Mouse (Mus musculus): ENCODE data around the gene Pcsk6. TPM values are rescaled to one million over a fixed set of nuclear protein-coding genes. Genes with fewer than 3 reads are reported as not detected.

Gene Pcsk6
- polyA plus RNA-seq, 1 experiment from 2014 or later: 16.0 TPM

DNA sequence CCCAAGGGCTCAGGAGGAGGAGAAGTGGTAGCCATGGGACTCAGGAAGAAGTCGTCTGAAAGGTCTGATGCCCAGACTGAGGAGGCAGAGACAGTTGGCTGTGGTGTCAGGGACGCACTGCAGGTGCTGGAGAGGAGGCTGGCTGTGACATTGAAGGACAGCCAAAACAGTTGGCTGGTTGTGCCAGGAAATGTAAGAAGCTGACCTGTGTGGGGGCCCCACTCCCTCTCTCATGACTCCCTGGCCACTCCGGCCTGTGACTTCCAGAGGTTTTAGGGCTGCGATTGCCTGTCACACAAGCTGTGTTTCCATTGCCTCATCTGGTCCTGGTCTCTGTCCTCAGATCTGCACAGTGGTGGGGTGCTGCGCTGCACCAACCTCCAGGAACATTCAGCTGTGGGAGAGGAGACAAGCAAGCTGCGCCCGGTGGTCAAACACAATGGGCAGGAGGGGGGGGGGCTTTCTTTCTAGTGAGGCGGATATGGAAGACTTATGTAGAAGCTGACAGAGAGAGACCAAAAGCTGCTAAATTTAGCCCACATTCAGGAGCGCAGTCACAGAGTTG, 30.8 kb downstream of the Pcsk6 start:
- no peak overlapping the region for H3K27ac ChIP-seq (replicated peaks; ENCODE audit: low read depth, low read length)
- no peaks in the 10 kb centered on the region for H3K9me3 ChIP-seq (ENCODE audit: control insufficient read depth, low read length)
- no peak overlapping the region for H3K4me3 ChIP-seq (ENCODE audit: low read depth, low read length)
- 71% methylated on average over 9 of the region's 9 CpGs for WGBS
- DNase-seq (ENCODE audit: low spot score): no peak
- ATAC-seq (ENCODE audit: low read depth): no peak
- no peaks in the 10 kb centered on the region for H3K4me1 ChIP-seq (ENCODE audit: control insufficient read depth, insufficient read depth, low read length)
- no peaks in the 10 kb centered on the region for H3K36me3 ChIP-seq (ENCODE audit: control insufficient read depth, insufficient read depth, low read length)
- H3K27me3 ChIP-seq (replicated peaks; ENCODE audit: control insufficient read depth, insufficient read depth, low read length): no peaks in the 10 kb centered on the region
- no peak overlapping the region for H3K4me2 ChIP-seq (ENCODE audit: low read depth, low read length)
- no peak overlapping the region for H3K9ac ChIP-seq (ENCODE audit: low read depth, low read length)

DNA sequence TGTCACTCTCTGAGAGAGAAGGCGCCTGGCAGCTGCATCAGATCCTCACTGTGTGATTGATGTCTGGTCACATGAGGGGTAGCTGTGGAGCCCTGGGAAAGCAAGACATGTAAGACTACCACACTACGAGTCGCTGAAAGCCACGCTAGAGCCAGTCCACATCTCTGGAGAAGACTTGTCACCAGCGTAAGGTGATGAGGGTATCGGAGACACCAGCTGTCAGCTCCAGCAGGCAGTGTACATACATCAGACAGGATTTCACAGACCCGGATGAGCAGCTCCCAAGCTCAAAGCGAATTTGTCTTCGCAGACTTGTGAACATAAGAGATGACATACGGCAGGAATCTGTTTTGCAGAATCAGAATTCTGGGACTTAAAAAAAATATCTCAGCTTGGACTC, 32.0 kb downstream of the Pcsk6 start:
- Histone ChIP-seq H3K36me3 (ENCODE audit: control insufficient read depth, insufficient read depth, low read length) (no peaks in the 10 kb centered on the region), H3K9ac (ENCODE audit: low read depth, low read length) (no peak overlapping the region), H3K27ac (replicated peaks; ENCODE audit: low read depth, low read length) (no peak overlapping the region), H3K4me3 (ENCODE audit: low read depth, low read length) (no peak overlapping the region), H3K9me3 (ENCODE audit: control insufficient read depth, low read length) (no peaks in the 10 kb centered on the region), H3K4me1 (ENCODE audit: control insufficient read depth, insufficient read depth, low read length) (no peaks in the 10 kb centered on the region), H3K4me2 (ENCODE audit: low read depth, low read length) (no peak overlapping the region), H3K27me3 (replicated peaks; ENCODE audit: control insufficient read depth, insufficient read depth, low read length) (no peaks in the 10 kb centered on the region)
- DNase-seq (ENCODE audit: low spot score) (no peak), ATAC-seq (ENCODE audit: low read depth) (no peak)
- 75% methylated on average over 10 of the region's 10 CpGs for WGBS

GRCm38 (mm10) chr7:65895262-65895661, 33.7 kb downstream of the Pcsk6 start:
- no peak for ATAC-seq (ENCODE audit: low read depth)
- Histone ChIP-seq H3K4me3 (ENCODE audit: low read depth, low read length) (no peak overlapping the region), H3K36me3 (ENCODE audit: control insufficient read depth, insufficient read depth, low read length) (no peaks in the 10 kb centered on the region), H3K4me2 (ENCODE audit: low read depth, low read length) (no peak overlapping the region), H3K27ac (replicated peaks; ENCODE audit: low read depth, low read length) (no peak overlapping the region), H3K9me3 (ENCODE audit: control insufficient read depth, low read length) (no peaks in the 10 kb centered on the region), H3K27me3 (replicated peaks; ENCODE audit: control insufficient read depth, insufficient read depth, low read length) (no peaks in the 10 kb centered on the region), H3K4me1 (ENCODE audit: control insufficient read depth, insufficient read depth, low read length) (no peaks in the 10 kb centered on the region), H3K9ac (ENCODE audit: low read depth, low read length) (no peak overlapping the region)
- WGBS: 71% methylated on average over 5 of the region's 5 CpGs
- DNase-seq (ENCODE audit: low spot score): no peak

- H3K4me2 ChIP-seq (ENCODE audit: low read depth, low read length): no peak overlapping the region
- no peak for DNase-seq (ENCODE audit: low spot score)
- no peak overlapping the region for H3K27ac ChIP-seq (replicated peaks; ENCODE audit: low read depth, low read length)
- H3K4me3 ChIP-seq (ENCODE audit: low read depth, low read length): no peak overlapping the region
- 83% methylated on average over 11 of the region's 11 CpGs for WGBS
- H3K36me3 ChIP-seq (ENCODE audit: control insufficient read depth, insufficient read depth, low read length): no peaks in the 10 kb centered on the region
- no peaks in the 10 kb centered on the region for H3K27me3 ChIP-seq (replicated peaks; ENCODE audit: control insufficient read depth, insufficient read depth, low read length)
- no peaks in the 10 kb centered on the region for H3K9me3 ChIP-seq (ENCODE audit: control insufficient read depth, low read length)
- H3K4me1 ChIP-seq (ENCODE audit: control insufficient read depth, insufficient read depth, low read length): peaks cover 10% of the 10 kb centered on the region
- no peak for ATAC-seq (ENCODE audit: low read depth)
- H3K9ac ChIP-seq (ENCODE audit: low read depth, low read length): no peak overlapping the region
Observed at GRCm38 (mm10) chr7:65901231-65901630, 39.7 kb downstream of the Pcsk6 start.

- H3K4me3 ChIP-seq (ENCODE audit: low read depth, low read length): no peak overlapping the region
- peak; percentile 78 for DNase-seq (ENCODE audit: low spot score)
- 37% methylated on average over 13 of the region's 13 CpGs for WGBS
- no peak overlapping the region for H3K27ac ChIP-seq (replicated peaks; ENCODE audit: low read depth, low read length)
- no peaks in the 10 kb centered on the region for H3K9me3 ChIP-seq (ENCODE audit: control insufficient read depth, low read length)
- H3K9ac ChIP-seq (ENCODE audit: low read depth, low read length): peak overlapping the region; percentile 40; the same call in 1 of the 2 replicates
- peak; percentile 63; the same call in 1 of the 2 replicates for ATAC-seq (ENCODE audit: low read depth)
- H3K4me1 ChIP-seq (ENCODE audit: control insufficient read depth, insufficient read depth, low read length): peaks cover 10% of the 10 kb centered on the region
- H3K4me2 ChIP-seq (ENCODE audit: low read depth, low read length): peak overlapping the region; percentile 26; the same call in 1 of the 2 replicates
- H3K27me3 ChIP-seq (replicated peaks; ENCODE audit: control insufficient read depth, insufficient read depth, low read length): no peaks in the 10 kb centered on the region
- H3K36me3 ChIP-seq (ENCODE audit: control insufficient read depth, insufficient read depth, low read length): no peaks in the 10 kb centered on the region
Observed at GRCm38 (mm10) chr7:65902471-65903180, 41.1 kb downstream of the Pcsk6 start.

GRCm38 (mm10) chr7:65903456-65903855, 41.9 kb downstream of the Pcsk6 start:
- DNase-seq (ENCODE audit: low spot score): no peak
- H3K4me1 ChIP-seq (ENCODE audit: control insufficient read depth, insufficient read depth, low read length): peaks cover 10% of the 10 kb centered on the region
- H3K27me3 ChIP-seq (replicated peaks; ENCODE audit: control insufficient read depth, insufficient read depth, low read length): no peaks in the 10 kb centered on the region
- no peak overlapping the region for H3K4me2 ChIP-seq (ENCODE audit: low read depth, low read length)
- H3K27ac ChIP-seq (replicated peaks; ENCODE audit: low read depth, low read length): no peak overlapping the region
- H3K36me3 ChIP-seq (ENCODE audit: control insufficient read depth, insufficient read depth, low read length): no peaks in the 10 kb centered on the region
- no peak overlapping the region for H3K9ac ChIP-seq (ENCODE audit: low read depth, low read length)
- no peak overlapping the region for H3K4me3 ChIP-seq (ENCODE audit: low read depth, low read length)
- H3K9me3 ChIP-seq (ENCODE audit: control insufficient read depth, low read length): no peaks in the 10 kb centered on the region
- ATAC-seq (ENCODE audit: low read depth): no peak
- 79% methylated on average over 6 of the region's 6 CpGs for WGBS

DNA sequence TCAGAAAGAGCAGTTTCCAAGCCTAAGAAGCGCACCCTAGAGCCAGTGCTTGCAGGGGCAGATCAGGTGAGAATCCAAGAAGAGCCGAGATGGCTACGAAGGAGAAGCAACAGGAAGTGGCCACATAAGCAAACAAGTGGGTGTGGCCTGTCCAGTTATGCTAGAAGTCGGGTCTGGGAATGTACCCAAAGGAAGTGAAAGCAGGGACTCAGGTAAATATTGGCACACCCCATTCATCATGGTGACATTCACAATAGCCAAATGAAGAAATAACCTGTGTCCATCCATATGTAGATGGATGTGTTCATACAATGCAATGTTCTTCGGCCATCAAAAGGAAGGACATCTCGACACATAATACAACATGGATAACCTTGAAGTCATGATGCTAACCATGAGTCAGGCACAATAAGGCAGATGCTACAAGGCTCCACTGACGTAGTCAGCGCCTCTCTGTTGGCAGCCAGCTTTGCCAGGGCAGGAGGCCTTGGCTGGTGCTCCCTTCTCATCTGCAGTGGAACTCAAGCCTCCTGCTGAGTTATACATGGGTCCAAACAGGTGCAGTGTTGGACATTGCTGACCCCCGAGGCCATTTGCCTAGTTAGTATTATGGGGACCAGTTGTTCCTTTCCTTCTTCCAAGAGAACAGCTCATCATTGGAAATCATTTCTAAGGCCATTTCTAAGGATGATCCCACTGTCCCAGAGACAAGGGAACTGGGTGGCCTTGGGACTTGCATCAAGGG, 45.2 kb downstream of the Pcsk6 start:
- no peak overlapping the region for H3K27ac ChIP-seq (replicated peaks; ENCODE audit: low read depth, low read length)
- WGBS: 85% methylated on average over 9 of the region's 9 CpGs
- no peak overlapping the region for H3K4me2 ChIP-seq (ENCODE audit: low read depth, low read length)
- ATAC-seq (ENCODE audit: low read depth) (no peak), DNase-seq (ENCODE audit: low spot score) (no peak)
- H3K27me3 ChIP-seq (replicated peaks; ENCODE audit: control insufficient read depth, insufficient read depth, low read length): no peaks in the 10 kb centered on the region
- no peak overlapping the region for H3K9ac ChIP-seq (ENCODE audit: low read depth, low read length)
- H3K36me3 ChIP-seq (ENCODE audit: control insufficient read depth, insufficient read depth, low read length): no peaks in the 10 kb centered on the region
- no peak overlapping the region for H3K4me3 ChIP-seq (ENCODE audit: low read depth, low read length)
- no peaks in the 10 kb centered on the region for H3K9me3 ChIP-seq (ENCODE audit: control insufficient read depth, low read length)
- H3K4me1 ChIP-seq (ENCODE audit: control insufficient read depth, insufficient read depth, low read length): peaks cover 10% of the 10 kb centered on the region; the same call in 1 of the 2 replicates

DNA sequence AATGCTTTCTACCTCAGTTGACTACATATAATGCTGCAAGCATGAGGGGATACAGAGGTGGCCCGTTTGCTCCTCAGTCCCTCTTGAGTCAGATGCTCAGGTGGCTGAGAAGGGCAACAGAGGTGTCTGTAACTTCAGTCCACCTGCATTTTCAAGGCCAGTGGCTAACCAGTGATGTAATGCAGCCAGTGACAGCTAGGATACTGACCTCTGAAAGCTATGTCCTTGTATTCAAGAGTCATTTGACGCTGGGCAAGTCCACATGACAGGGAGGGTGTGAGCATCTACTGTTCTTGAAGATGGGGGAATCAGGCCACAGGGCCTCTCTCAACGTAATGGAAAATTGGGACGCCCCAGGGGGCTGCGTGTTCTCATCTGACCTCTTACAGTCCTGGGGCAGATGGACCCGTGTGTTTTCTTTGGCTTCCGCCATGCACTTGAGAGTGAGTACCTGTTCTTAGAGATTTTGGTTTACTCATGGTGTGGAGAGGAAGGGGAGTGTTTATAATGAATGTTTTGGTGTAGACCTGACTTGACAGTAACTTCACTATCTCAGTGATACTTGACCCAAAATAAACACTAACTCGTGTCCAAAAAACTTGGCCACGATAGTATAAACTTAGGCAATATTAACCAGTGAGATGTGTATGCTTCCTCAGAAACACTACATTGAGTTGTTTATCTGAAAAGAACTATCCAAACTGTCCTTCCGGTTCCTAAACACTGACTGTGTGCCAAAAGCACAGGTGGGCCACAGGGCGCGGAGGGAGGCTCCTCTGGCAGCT, 48.0 kb downstream of the Pcsk6 start:
- Histone ChIP-seq H3K4me3 (ENCODE audit: low read depth, low read length) (no peak overlapping the region), H3K27ac (replicated peaks; ENCODE audit: low read depth, low read length) (no peak overlapping the region), H3K9me3 (ENCODE audit: control insufficient read depth, low read length) (no peaks in the 10 kb centered on the region), H3K4me1 (ENCODE audit: control insufficient read depth, insufficient read depth, low read length) (peaks cover 5% of the 10 kb centered on the region; the same call in 1 of the 2 replicates), H3K27me3 (replicated peaks; ENCODE audit: control insufficient read depth, insufficient read depth, low read length) (no peaks in the 10 kb centered on the region), H3K36me3 (ENCODE audit: control insufficient read depth, insufficient read depth, low read length) (no peaks in the 10 kb centered on the region), H3K4me2 (ENCODE audit: low read depth, low read length) (no peak overlapping the region), H3K9ac (ENCODE audit: low read depth, low read length) (no peak overlapping the region)
- DNase-seq (ENCODE audit: low spot score) (no peak), ATAC-seq (ENCODE audit: low read depth) (no peak)
- 82% methylated on average over 12 of the region's 12 CpGs for WGBS
